Mouse (Mus musculus): Measurements from ENCODE around the gene Crybb1. TPM values are rescaled to one million over a fixed set of nuclear protein-coding genes. Genes with fewer than 3 reads are reported as not detected.

Crybb1 gene
- total RNA-seq, 2 experiments from 2014 or later = not detected

DNA sequence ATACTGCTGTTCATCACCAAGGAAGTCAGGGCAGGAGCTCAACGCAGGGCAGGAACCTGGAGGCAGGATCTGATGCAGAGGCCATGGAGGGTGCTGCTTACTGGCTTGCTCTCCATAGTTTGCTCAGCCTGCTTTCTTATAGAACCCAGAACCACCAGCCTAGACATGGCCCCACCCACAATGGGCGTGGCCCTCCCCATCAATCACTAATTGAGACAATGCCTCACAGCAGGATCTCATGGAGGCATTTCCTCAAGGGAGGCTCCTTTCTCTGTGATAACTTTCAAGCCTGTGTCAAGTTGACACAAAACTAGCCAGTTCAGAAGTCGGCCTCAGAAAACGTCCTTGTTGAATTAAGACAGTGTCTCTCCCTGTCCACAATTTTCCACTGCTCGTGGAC lies 19.8 kb upstream of the Crybb1 start:
- no peak for ATAC-seq (replicated peaks; ENCODE audit: low FRiP score, poor library complexity, severe bottlenecking)

DNA sequence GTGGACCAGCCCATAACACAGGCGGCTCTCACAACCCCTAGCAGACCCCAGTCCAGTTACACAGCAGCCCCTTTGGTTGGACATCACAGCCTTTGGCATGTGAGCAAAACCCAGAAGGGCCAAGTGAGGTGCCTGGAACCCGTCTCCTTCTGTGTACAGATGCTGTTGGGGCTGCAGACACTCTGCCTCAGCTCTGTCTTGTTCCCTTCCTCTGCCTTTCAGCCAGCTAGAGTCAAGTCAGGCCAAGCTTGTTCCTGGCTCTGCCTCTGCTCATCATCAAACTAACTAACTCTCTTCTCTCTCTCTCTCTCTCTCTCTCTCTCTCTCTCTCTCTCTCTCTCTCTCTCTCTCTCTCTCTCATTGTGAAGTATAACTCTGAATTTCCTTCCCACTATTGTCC lies 19.0 kb upstream of the Crybb1 start:
- ATAC-seq (replicated peaks; ENCODE audit: low FRiP score, poor library complexity, severe bottlenecking) = no peak

DNA sequence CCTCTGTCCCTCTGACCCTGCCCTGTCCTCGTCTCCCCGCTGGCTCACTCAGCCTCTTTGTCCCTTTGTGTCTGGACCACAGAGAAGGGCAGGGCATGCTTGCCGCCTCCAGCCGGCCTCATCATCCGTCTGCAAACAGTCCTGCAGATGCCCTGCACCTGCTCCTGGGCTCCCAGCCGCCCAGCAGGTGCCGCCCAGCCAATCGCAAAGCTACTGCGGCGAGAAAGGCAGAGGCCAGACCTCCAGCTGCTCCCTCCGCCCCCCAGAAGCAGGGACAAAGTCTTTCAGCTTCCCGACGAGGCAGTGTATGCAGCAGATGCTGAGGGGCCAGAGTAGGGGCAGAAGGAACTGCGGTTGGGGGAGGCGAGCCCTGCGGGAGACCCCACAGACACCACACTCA lies 18.2 kb upstream of the Crybb1 start:
- ATAC-seq (replicated peaks; ENCODE audit: low FRiP score, poor library complexity, severe bottlenecking) = no peak

DNA sequence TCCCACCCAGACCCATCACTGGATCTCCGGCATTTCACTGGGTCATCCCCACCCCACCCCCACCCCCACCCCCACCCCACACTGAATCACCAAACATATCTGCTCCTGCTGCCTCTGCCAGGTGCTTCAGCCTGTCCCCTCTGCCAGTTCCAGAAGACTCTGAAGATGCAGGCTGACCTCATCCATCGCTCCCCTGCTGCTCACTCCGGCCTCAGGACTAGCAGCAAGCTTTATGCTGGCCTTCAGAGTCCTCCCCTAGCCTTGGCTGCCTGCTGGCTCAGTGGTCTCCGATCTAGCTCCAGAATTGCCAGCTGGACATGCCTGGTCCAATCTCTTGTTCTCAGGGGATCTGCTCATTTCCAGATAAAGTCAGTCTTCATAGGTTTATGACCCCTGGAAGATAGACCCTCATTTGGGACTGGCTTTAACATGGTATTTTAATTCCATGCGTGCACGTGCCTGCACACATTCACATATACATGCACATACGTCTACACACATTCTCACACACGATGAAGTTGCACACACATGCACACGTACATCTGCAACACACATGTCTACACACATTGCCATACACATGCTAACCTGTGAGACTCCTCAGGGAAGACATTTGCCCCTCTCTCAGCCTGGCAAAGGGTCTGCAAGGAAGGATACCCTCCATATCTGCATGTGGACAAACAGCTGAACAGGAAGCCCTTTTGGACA lies 17.6 kb upstream of the Crybb1 start:
- no peak for ATAC-seq (replicated peaks; ENCODE audit: low FRiP score, poor library complexity, severe bottlenecking)

DNA sequence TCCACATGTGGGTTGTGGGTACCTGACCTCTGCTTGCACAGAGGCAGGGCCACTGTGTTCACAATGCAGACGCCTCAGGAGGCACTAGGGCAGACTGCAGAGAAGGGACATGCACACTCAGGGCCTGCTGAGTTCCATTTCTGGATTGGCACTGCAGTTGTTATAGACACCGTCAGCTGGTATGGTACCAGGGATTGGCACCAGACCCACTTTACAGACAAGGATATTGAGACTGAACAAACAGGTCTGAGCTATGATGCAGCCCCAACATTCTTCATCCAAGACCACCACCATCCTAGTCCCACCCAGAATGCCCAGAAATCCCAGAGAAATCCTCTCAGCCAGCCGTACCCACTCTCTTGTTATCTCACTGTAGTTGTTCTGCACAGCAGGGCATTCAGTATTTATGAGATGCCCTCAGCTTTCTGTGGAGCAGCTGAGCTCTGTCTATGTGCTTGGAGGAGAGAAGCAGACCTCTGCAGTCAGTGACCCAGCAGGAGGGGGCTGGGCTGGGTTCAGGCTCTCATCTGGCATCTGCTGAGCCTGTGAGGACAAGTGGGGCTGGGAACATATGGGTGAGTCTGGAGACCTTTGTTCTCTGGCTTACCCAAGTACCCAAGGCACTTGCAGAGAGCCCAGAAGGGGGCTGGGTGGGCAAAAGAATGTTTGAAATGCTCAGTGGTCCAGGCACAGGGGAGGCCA lies 16.7 kb upstream of the Crybb1 start:
- ATAC-seq (replicated peaks; ENCODE audit: low FRiP score, poor library complexity, severe bottlenecking) = no peak

DNA sequence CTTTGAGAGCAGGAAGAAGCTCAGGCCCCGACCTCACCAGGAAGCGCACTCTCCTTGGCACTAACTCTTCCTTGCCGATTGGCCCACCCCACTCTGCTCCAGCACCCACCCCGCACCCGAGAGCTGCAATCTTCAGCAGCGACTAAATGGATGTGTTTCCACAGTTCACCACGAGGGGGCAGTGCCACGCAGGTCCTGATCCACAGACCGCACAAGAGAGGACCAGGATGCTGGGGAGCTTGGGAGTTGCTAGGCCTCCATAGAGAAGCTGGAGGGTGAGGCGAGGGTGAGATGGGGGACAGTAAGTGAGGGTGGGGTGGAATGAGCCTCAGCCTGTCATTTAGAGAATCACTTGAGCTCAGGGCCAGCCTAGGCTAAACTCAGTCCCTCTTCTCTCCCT lies 14.9 kb upstream of the Crybb1 start:
- peak; percentile 60 for ATAC-seq (replicated peaks; ENCODE audit: low FRiP score, poor library complexity, severe bottlenecking)

DNA sequence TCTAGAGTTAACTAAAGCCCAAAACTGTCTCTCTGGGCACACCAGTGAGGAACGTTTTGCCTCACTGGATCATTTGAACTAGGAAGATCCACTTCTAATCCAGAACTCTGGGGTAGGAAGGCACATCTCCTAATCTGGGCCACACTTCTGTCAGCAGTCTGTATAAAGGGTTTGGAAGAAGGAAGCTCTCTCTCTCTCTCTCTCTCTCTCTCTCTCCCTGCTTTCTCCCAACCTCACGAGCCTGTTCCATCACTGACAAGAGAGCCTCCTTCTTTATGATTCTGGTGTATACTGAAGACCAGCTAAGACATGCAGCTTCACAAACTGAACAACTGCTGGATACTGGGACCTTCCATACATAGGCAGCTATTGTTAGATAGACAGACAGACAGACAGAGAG lies 13.8 kb upstream of the Crybb1 start:
- no peak for ATAC-seq (replicated peaks; ENCODE audit: low FRiP score, poor library complexity, severe bottlenecking)

DNA sequence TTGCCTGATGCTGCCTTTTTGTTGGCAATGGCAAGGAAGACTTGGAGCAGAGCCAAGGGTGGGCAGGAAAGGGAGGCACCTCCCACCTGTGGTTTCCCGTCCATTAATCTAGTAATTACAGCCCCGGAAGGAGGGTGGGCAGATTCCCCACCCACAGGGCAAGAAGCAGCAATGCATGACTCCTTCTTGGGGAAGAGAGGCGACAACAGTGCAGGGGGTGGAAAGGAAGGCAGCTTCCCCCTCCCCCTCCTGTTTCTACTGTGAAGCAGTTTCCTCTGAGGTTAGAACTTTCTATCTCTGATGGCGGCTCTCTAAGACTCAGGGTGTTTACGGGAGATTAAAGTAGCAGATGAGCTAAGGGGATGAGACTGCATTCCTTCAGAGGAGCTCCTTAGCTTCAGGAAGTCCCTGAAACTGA lies 13.2 kb upstream of the Crybb1 start:
- ATAC-seq (replicated peaks; ENCODE audit: low FRiP score, poor library complexity, severe bottlenecking) = peak; percentile 56

DNA sequence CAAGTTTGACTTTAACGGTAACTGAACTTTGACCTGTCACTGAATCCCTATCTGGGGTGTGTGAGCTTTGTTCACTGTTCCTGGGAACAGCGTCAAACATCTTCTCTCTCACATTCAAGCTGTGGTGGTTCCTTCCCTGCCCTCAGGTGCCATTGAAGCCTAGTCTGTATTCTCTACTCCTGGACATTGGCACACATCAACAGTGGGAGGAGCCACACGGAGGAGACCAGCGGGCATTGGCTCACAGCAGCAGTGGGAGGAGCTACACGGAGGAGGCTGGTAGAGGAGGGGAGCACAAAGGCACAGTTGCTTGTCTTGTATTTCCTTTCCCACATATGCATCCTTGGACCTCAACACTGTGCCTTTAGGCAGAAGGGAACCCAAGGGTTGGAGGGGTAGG lies 12.6 kb upstream of the Crybb1 start:
- ATAC-seq (replicated peaks; ENCODE audit: low FRiP score, poor library complexity, severe bottlenecking) = no peak

DNA sequence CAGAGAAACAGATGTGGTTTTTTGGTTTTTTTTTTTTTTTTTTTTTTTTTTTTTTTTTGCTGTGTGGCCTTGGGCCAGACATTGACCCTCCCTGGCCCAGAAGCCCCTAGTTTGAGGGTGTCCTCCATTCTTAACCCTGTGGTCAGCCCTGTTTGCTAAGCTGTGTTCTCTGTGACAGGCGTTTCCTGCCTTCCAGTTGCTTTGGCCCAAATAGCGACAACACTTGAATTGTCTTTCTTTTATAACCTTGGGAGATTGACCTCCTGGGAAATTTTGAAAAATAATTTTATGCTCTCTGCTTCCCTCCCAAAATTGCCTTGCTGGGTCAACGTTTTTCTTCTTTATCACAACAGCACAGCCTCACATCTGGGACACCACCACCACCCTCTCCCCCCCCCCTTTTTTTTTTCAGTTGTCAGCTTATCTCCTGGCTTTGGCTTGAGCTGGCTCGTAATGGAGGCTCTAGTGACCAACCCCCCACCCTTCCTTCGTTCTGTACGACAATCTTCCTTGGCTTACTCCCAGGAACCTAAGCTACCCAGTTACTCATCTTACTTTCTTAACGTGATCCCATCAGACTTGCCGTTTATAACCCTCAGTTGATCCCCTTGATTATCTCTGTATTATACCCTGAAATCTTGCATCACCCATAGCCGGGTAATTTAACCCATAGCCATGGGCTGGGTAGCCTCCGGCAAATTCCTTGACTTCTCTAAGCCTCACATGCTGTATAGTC lies 11.9 kb upstream of the Crybb1 start:
- 0 out of 2 replicates have a peak, but pooled peaks have one; percentile 24 for ATAC-seq (replicated peaks; ENCODE audit: low FRiP score, poor library complexity, severe bottlenecking)

DNA sequence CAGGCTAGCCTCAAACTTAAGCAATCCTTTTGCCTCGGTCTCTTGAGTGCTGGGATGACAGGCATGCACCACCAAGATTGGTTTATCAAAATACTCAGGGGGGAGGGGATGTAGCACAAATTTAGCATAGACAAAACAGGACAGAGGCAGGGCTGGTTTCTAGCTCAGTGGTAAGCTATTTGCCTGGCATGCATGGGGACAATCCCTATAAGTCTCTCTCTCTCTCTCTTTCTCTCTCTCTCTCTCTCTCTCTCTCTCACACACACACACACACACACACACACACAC lies 11.4 kb upstream of the Crybb1 start:
- ATAC-seq (replicated peaks; ENCODE audit: low FRiP score, poor library complexity, severe bottlenecking) = no peak

DNA sequence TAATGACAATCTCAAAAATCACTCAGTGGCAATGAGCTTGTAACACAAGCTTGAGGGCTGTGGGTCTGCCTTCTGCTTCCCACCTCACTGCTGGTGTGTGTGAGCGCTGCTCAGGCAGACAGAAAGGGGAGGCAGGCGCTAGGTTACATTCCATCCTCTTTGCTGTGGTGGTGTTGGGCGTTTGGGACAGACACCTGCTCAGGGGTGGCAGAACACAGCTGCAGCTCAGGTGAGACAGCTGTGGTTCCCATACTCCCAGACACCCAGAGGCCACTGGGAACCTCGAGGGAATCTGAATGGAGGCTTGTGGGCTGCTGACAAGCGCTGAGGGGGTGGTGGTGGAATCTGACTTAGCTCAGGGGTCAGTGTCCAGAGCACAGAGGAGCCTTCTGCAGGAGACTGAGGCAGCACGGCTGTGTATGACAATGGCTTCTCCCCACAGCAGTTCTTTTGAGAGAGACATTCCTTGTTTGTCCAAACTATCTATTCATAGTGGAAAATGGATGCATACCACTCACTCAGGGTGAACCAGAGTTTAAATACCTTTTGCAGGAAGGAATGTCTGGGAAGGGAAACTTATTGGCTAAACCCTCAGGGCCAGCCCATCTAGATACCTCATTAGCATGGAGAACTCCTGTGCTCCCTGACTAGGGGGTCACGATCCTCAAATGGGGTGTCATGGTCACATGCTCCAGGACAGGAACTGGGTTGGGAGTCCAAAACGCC lies 10.6 kb upstream of the Crybb1 start:
- ATAC-seq (replicated peaks; ENCODE audit: low FRiP score, poor library complexity, severe bottlenecking) = no peak

DNA sequence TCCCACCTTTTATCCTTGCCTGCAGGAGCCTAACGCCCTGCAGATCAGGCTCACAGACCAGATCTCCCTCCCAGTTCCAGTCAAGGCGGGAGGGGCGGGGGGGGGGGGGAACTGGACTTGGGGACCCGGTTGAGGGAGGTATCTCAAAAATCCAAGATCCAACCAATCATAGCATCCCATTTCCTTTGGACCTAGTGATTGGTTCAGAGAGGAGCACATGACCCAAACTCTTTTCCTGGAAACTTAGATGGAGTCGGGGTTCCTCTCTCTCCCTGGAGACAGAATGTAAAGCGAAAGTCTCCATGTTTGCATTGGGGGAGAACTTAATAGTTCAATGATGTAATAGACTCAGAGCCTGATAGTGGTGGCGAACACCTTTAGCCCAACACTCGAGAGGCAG lies 8.2 kb upstream of the Crybb1 start:
- ATAC-seq (replicated peaks; ENCODE audit: low FRiP score, poor library complexity, severe bottlenecking) = no peak

DNA sequence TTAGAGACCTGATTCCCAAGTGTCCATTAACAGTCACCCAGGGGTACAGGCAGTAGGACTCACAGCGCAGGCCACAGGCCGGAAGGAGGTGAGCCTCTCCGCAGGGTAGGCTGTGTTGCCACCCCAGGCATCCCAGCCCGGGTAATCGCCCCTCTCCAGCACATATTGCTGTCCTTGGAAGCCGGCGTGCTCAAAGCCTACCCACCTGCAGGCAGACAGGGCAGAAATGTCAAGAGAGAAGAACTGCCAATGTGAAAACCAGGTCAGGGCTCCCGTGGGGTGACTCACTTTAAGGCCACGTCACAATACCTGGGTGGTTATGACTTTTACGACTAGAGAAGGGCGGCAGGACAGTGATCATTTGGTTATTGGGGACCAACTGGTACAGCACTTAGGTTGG lies 6.5 kb upstream of the Crybb1 start:
- ATAC-seq (replicated peaks; ENCODE audit: low FRiP score, poor library complexity, severe bottlenecking) = no peak

DNA sequence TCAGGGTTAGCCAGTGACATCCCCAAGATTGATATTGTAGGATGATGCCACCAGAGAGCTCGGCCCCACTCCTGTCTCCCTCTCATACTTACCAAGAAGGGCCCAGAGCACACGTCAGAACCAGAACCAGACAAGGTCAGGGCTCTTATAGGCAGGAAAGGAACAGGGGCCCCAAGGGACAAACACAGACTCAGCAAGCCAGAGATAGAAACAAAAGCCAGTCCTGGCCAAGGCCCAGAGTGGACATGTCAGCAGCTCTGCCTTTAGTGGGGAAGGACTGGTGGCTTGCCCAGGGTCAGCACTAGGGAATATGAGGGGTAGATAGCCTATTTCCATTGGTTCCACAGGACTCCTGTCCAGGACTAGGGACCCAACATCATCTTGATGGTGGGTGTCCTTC lies 3.2 kb upstream of the Crybb1 start, which contains the start of gene Cryba4:
Cryba4 (minus strand) TSS at position 119 of the 400 bp plus-strand sequence.
- ATAC-seq (replicated peaks; ENCODE audit: low FRiP score, poor library complexity, severe bottlenecking) = no peak

DNA sequence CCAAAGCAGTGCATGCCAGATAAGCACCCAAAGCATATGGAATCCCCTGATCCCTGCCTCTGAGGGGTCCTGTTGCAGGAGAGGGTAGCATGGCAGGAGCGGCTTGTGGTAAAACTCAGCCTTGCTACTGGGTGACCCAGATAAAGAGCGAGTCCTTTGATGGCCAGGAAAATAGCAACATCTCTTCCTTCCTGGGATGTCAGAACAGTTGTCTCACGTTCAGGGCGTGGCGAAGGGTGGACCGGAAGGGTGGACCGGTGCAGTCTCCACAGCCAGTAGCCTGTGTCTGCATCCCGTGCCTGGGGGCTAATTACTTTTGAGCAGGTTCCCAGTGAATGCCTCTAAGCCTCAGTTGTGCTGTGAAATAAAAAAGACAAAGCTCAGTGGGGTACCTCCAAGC lies 2.4 kb upstream of the Crybb1 start:
- ATAC-seq (replicated peaks; ENCODE audit: low FRiP score, poor library complexity, severe bottlenecking) = no peak

DNA sequence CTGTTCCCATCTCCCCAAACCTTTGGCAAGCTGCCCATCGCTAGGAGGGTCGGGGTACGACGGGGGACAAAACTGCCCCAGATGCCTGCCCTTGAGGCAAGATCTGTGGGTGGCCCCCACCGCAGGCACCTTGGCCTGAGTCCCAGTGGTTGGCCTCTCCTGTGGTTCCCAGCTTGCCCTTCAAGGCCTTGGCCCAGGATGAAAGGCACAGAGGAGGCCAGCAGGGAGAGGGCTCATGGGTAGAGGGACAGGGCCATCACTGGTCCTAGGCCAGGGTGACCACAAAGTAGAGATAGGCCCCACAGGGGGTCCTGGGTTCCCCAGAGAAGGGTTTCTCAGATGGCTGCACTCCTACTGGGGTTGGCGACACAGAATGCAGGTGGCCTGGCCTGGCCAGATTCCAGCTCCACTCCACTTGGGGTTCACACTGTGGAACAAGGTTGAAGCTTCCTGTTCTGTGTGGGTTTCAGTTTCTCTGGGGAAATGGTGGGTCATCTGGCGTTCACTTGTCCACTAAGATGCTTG lies 1.3 kb upstream of the Crybb1 start:
- no peak for ATAC-seq (replicated peaks; ENCODE audit: low FRiP score, poor library complexity, severe bottlenecking)

DNA sequence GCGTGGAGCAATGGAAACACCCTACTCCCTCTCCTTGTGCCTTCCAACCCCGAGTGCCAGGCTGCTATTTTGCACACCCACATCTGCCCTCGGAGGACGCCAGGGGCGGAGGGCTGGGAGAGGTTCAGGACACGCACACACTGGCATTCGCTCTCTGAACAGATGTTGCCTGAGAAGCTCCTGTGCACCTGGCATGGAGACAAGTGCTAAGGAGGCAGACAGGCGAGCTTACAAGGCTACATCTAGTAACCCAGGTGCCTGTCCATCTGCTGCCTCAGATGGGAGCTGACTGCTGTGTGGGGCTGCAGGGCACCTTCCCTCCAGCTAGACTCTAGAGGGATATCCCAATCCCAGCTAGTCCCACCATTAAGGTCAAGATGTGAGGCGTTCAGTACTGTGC lies 842 bp downstream of the Crybb1 start:
- 0 out of 2 replicates have a peak, but pooled peaks have one; percentile 15 for ATAC-seq (replicated peaks; ENCODE audit: low FRiP score, poor library complexity, severe bottlenecking)

DNA sequence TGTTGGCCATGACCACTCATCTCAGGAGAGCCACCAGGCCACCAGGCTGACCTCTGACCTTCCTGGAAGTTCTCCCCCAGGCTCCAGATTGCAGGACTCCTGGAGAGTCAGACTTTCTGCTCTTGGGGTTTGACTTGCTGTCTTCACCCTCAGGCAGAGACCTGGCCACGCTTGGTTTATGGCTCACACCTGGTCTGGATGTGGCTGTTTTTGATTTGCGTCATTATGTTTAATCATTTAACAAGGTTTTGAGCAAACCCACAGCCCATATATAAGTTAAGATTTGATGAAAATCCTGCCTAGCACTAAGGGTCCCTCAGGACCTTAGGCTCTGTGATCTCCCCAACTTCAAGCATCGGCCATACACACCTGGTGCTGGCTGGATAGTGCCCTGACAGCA lies 2.3 kb downstream of the Crybb1 start:
- ATAC-seq (replicated peaks; ENCODE audit: low FRiP score, poor library complexity, severe bottlenecking) = no peak
